Mouse (Mus musculus) cerebellum, adult 11-12 months (tissue): ENCODE measurements around the gene 4930523C07Rik.

ENCODE experiments used
- DNase-seq: peaks from one replicate; pipeline ENCODE4 v3.0.0; 2022

Gene 4930523C07Rik

GRCm38 (mm10) chr1:160044237-160045021, at the start of gene 4930523C07Rik:
4930523C07Rik (plus strand) TSS chr1:160044382.
- DNase-seq, result peak; percentile 6

- no peak for DNase-seq
Measured at GRCm38 (mm10) chr1:159997329-159997728, 46.9 kb upstream of the 4930523C07Rik start.

GRCm38 (mm10) chr1:159998349-159998748, 45.8 kb upstream of the 4930523C07Rik start:
- DNase-seq, result no peak

- DNase-seq, result no peak
Measured at GRCm38 (mm10) chr1:159999232-159999631, 45.0 kb upstream of the 4930523C07Rik start.

- no peak for DNase-seq
Measured at GRCm38 (mm10) chr1:160005319-160005718, 38.9 kb upstream of the 4930523C07Rik start.

GRCm38 (mm10) chr1:160006919-160007588, 37.1 kb upstream of the 4930523C07Rik start:
- no peak for DNase-seq

GRCm38 (mm10) chr1:160013042-160013441, 31.1 kb upstream of the 4930523C07Rik start:
- no peak for DNase-seq

GRCm38 (mm10) chr1:160024339-160024980, 19.7 kb upstream of the 4930523C07Rik start:
- DNase-seq, result no peak

- DNase-seq, result no peak
Measured at GRCm38 (mm10) chr1:160025146-160025894, 18.9 kb upstream of the 4930523C07Rik start.

- DNase-seq, result no peak
Measured at GRCm38 (mm10) chr1:160025895-160026255, 18.3 kb upstream of the 4930523C07Rik start.

GRCm38 (mm10) chr1:160027939-160028338, 16.2 kb upstream of the 4930523C07Rik start:
- DNase-seq, result no peak

- DNase-seq, result no peak
Measured at GRCm38 (mm10) chr1:160033948-160034598, 10.1 kb upstream of the 4930523C07Rik start.

- DNase-seq, result no peak
Measured at GRCm38 (mm10) chr1:160035561-160035960, 8.6 kb upstream of the 4930523C07Rik start.

- no peak for DNase-seq
Measured at GRCm38 (mm10) chr1:160036996-160037521, 7.1 kb upstream of the 4930523C07Rik start.

- DNase-seq, result no peak
Measured at GRCm38 (mm10) chr1:160039951-160040645, 4.1 kb upstream of the 4930523C07Rik start.

- no peak for DNase-seq
Measured at GRCm38 (mm10) chr1:160041264-160041775, 2.9 kb upstream of the 4930523C07Rik start.

- DNase-seq, result no peak
Measured at GRCm38 (mm10) chr1:160042351-160042750, 1.8 kb upstream of the 4930523C07Rik start.

- DNase-seq, result no peak
Measured at GRCm38 (mm10) chr1:160043271-160043975, 759 bp upstream of the 4930523C07Rik start.

- no peak for DNase-seq
Measured at GRCm38 (mm10) chr1:160045056-160045715, 1.0 kb downstream of the 4930523C07Rik start.

- DNase-seq, result no peak
Measured at GRCm38 (mm10) chr1:160045971-160046370, 1.8 kb downstream of the 4930523C07Rik start.
